Mouse (Mus musculus): ENCODE measurements around the gene Mapk6. TPM values are rescaled to one million over a fixed set of nuclear protein-coding genes. Genes with fewer than 3 reads are reported as not detected.

The Mapk6 gene
- total and polyA plus RNA-seq, 3 experiments, result 8.5 to 39.0 (median 36.2) TPM

DNA sequence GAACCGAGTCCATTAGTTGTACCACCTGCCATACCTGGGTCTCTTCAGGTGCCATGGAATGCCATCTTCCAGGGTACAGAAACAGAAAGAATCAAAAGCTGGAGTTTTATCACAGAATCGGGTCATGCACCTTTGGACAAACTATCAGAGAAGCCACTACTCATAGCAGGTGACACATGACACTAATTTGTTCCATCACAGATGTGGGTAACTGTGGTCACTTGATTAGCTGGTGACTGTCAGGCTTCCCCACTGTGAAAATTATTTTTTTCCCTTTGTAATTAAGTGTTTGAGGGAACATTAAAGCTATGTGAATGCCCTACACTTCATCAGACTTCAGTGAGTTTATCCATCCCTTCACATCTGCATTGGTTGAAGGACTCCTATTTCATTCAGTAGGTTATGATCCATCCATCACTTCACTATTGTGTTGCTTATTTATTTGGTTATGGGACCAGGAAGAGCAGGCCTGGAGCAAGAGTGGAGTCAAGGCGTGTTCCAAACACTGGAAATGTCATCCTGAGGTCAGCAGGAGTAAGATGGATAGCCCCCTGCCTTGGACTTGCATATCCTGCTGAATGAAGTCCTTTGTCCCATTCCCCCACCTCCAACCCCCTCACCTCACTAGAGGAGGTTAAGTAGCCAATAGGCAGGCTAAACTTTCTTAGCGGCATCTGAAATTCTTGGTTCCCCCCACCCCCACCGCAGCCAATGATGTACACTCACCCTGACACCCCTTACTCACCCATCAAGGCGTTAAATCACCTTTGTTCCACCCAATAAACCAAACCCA lies 14.7 kb upstream of the Mapk6 start:
- no peak for DNase-seq

DNA sequence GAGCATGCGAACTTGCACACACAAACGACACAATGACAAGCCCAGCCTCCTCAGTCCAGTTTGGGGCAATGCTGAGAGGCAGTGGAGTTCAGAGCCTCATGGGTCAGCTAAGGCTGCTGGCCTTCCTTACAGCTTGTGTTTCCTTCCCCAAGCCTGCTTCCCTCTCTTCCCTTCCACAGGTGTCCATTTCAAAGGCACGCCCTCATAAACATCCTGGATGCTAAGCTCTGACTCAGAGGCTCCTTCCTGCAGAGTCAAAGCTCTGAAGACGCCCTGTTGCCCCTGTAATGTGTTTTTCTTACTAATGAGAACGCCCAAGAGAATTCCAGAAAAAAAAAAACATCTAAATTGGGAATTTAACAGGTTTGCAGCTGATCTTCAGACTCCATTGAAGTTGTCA lies 13.9 kb upstream of the Mapk6 start:
- no peak for DNase-seq

DNA sequence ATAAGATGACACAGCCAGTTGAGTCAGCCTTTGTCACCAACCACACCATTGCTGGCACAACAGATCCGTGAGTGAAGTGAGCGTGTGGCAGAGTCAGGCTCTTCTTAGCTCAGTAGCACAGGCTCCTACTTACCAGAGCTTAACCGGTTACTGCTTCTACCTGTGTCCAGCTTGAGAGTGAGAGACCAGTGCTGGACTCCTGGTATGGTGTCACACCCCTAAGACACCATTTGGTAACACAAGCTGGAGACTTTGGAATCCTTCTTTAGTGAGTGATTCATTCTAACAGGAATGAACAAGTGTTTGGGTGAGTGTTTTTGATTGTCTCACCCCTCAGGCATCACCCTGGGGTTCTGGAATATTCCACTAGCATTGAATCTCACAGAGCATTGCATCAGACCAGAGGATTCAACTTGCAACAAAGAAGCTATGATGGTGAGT lies 12.5 kb upstream of the Mapk6 start:
- DNase-seq, result peak; percentile 72

DNA sequence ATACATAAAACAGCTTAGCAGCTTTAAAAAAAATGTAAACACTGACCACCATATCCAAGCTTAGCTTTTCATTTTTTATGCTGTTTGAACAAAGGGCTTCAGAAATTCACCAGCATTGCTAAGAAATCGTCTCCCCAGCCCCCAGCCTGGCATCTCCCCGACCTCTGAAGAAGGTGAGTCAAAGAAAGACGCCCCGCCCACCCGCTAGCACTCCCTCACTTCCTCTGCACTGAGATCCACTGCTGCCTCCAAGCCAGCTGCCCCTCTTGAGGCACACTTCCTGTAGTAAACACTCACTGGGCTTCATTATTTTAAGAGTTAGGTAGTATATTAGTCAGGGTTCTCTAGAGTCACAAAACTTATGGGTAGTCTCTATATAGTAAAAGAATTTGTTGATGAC lies 4.4 kb upstream of the Mapk6 start:
- no peak for DNase-seq

DNA sequence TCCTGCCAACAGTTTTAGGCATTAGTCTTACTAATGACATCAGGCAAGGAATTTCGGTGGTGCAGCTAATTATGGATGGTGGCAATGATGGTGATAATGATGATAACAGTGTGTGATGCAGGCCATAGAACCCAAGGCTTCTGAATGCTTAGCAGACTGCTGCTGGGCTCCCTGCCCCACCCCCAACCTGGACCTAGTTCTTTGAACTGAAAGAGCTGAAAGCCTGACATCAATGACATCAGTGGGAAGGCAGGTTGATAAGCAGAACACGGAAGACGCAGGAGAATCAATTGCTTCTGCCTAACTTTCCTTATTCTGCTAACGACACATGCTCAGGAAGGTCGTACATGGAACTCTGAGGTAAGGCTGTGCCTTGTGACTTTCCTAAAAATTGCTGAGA lies 3.4 kb upstream of the Mapk6 start:
- DNase-seq, result no peak

DNA sequence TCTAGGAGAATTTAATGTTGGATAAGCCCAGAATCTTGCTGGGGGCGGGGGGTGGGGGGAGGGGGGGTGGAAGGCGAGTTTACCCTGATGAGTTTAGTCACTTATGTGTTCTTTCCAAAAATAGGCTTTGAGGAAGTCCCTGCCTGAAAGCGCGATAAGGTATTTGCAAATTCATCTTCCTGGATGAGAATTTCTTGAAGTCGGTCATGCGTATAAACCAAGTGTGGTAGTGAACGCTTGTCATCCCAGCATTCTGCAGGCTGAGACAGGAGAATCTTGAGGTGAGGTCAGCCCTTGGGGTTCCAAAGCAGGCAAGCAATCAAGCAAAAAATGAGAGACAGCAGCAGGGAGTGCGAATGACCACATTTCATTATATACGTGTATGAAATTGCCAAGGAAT lies 1.8 kb upstream of the Mapk6 start:
- DNase-seq, result no peak

DNA sequence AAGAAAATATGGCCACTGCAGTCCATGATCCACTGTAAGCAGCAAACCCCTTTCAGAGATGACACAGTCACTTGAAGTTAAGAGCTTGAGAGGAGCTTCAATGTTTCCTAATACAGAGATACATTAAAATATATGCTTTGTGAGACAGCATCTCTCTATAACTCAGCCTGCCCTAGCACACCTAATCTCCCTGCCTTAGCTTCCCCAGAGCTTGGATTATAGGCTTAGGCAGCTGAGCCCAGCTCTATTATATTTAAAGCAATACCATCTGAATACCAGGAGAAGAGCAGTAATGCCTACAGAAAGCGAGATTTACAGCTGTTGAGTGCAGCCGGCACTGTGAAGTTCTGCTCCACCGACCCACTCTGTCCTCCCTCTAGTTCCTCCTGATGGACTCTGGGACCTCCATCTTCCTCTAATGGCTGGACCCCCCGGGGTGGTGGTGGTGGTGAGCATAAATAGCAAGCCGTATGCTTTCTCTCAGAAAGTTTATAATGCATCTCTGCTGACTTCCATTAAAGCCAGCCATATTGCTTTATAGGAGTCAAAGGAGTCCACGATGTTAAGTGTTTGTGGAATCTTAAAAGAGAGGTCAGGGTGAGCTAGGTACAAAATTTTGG lies 1.2 kb upstream of the Mapk6 start:
- DNase-seq, result no peak

DNA sequence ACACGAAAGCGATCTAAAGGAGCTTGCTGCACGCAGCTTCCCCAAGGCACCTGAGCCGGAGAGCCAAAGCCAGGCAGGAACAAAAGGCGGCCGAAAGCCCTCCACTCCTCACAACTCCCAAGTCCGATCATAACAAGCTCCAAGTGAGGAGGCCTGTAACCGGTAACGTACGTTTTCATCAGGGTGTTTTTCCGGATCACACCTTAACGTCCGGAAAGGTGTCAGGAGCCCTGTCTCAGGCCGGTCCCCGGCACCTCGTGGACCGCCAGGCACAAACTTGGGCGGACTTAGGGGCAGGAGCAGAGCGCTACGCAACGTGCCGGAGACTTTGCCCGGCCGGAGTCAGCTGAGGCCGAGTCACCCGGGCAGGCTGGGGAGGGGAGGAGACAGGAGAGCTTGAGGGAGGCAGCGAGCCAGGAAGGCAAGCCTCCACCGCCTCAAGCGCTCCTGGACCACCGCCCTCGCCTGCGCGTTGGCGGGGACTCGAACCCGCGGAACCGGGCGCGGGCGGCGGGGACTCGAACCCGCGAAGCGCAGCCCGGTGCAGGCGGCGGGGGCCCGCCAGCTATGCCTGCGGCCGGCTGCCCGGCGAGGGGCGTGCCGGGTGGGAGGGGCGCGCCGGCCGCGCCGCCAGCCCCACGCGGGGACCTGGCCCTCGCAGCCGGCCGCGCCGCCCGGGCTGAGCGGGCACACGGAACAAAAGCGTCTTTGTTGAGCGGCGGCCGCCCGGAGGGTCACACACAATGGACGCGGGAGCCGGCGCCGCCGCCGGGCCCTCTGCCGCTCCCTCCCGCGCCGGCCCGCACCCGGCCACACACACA lies 564 bp downstream of the Mapk6 start:
- DNase-seq, result peak; percentile 91

DNA sequence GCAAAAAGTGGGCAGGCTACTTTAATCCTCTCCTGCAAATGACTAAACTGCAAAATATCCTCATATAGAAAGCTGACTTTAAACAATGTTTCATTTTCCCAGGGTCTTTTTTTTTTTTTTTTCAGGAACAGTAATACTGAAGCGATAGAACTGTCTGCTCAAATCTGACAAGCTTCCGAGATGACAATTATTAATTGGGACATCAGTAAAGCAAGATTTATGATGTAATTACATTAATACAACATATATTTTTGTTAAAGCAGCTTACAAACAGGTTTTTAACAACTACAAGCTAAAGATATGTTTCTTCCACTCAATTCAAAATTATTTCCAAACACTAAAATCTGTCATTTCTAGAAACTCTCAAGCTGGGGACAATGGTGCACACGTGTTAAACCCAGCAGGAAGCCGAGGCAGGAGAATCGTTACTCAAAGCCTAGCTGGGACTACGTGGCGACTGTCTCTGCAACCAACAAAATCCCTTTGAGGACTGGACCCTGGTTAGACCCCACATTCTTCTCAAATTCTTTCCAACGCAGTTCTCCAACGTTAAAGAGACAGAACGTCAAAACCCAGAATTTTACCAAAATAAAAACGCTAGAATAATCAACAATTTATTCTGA lies 1.5 kb downstream of the Mapk6 start:
- DNase-seq, result no peak

DNA sequence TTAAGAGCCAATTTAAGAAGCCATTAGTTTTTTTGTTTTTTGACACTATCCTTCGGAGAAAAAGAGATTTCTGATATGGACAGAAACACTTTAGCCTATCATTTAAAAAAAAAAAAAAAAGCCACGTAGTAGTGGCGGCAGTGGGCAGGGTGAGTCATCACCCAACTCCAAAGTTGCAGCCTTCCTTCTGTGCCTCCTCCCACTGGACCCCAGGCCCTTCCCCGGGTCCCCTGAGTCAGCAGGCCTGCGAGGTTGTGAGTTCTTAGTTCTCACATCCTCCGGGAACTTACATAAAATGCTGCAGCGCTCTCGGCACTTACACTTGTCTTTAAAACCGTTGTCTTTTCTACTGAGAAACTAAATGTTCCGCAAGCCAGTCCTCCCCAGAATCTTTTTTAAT lies 2.0 kb downstream of the Mapk6 start:
- peak; percentile 84 for DNase-seq

DNA sequence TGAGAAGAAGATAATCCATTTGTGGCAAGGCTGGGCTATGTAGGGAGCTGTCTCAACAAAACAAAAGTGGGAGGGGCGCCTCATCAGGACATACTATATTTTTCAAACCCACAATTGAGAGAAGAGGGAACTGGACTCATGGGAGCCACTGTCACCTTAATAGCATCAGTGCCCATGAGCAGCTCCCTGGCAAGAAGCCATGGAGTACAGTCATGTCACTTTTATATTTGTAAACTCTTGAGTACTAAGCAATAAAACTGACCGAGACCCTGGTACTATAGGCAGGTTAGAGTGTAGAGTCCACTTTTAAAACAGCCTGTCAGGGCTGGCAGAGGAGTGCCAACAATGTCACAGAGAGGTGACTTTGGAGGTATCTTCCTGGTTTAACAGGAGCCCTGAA lies 3.7 kb downstream of the Mapk6 start:
- peak; percentile 34 for DNase-seq

DNA sequence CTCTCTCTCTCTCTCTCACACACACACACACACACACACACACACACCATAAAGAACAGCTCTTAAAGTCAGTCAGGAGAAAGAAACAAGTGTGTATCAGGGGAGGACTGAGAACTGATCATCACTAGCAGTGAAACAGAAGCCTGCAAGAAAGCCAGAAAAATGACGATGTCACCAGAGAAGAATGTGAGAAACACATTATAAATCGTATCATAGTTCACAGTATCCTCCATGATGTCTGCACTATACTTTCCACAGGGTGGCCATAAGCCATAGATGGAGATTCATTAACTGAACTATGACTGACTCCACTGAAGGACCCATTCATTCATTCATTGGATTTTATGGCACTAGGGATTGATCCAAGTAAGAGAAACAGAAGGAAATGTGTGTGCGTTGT lies 6.3 kb downstream of the Mapk6 start:
- no peak for DNase-seq

DNA sequence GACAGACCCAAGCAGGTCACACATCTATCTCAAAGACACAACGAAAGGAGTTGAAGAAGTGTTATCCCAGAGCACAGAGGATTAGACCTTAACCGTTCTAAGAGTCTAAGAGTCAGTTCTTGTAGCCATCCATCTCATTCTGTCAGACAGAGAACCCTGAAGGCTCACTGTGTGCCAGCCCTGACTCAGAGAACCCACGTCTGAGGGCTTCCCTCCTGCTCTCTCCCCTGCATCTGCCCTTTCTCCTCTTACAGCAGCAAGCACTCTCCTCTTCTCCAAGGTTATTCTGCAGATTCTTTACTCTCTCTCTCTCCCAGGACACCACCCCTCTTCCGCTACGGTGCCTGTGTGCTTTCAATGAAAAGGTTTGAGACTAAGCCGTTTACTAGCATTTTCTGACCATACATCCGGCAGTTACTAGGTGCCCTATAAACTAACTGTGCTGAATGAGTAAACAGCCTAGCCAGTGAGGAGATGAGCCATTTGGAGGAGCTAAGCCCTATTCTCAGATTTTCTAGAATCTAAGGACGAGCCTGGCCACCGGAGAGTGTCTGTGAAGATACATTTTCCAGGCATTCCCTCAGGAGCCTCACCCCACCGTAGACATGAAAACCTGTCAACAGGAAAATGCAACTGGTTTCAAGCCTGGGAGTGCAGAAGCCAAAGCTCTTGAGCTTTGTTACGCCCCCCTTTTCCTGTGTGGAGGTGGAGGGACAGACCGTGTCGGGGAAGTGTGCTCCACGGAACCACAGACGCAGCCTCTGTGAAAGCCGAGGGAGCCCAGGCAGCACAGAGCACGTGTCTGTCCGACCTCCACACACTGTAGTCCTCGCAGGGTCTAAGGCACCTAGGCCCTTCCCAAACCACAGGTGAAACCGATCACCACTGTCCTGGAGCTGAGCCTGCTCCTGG lies 8.0 kb downstream of the Mapk6 start:
- peak; percentile 15 for DNase-seq

DNA sequence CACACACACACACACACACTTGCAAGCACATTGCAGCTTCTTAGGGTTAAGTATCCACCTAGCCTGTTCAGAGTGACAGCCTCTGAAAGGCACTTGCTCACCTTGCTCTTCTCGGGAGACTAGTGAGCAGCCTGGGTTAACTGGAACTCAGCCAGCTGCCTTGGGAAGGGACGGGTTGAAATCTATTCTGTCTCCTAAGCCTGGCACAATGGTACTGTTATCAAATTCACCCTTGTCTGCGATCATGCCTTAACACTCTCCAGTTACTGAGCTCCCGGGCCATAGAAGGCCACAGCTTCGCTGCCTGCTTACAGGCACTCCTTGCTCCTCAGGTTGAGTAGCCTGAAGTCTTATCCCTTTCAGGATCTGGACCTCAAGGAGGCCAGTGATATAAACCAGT lies 9.2 kb downstream of the Mapk6 start:
- no peak for DNase-seq

DNA sequence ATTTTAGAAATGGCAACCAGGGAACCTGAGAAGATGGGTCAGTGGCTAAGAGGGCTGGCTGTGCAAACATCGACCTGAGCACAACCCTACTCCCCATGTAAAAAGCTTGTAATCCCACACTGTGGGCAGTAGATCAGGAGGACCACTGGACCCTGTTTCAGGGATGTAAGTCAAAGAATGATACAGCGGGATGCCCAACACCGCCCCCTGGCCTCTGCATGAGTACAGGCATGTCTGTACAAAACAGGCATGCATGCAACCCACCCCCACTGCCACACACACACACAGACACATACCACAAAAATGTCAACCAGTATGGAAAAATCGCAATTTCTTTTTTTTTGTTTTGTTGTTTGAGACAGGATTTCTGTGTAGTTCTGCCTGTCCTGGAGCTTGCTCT lies 10.7 kb downstream of the Mapk6 start:
- no peak for DNase-seq

DNA sequence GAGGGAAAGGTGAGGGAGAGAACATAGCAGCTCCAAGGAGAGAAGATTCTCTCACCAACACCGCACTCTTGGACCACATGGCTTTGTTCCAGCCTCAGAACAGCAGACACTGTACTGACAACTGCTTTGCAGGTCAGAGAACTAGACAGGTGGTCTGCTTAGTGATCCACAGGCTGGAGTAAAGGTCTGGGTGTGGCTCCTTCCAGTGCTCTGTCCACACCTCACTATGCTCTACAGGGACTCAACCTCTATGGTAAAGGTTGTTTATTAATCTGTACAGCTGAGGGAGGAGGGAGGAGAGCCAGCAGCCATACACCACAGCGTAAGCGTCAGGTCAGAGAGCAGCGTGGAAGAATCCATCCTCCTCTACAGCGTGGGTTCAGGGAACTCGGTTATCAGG lies 13.8 kb downstream of the Mapk6 start:
- DNase-seq, result no peak

DNA sequence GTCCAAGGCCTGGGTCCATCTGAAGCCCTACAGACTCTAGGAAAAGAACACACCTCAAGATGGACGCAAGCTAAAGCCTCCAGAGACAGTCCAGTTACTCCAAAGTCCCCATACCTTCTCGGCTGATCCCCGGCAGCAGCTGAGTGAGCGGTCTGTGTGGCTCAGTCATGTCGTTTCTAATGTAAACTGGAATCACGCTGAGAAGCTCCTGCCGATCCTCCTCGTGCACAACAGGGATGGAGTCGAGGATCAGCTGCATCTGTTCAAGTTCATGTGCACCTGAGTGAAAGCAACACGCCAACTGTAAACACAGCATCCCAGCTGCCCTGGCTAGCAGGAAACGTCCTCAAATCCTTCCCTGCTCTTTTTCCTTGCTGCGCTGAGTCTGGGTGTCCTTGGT lies 16.6 kb downstream of the Mapk6 start:
- no peak for DNase-seq

DNA sequence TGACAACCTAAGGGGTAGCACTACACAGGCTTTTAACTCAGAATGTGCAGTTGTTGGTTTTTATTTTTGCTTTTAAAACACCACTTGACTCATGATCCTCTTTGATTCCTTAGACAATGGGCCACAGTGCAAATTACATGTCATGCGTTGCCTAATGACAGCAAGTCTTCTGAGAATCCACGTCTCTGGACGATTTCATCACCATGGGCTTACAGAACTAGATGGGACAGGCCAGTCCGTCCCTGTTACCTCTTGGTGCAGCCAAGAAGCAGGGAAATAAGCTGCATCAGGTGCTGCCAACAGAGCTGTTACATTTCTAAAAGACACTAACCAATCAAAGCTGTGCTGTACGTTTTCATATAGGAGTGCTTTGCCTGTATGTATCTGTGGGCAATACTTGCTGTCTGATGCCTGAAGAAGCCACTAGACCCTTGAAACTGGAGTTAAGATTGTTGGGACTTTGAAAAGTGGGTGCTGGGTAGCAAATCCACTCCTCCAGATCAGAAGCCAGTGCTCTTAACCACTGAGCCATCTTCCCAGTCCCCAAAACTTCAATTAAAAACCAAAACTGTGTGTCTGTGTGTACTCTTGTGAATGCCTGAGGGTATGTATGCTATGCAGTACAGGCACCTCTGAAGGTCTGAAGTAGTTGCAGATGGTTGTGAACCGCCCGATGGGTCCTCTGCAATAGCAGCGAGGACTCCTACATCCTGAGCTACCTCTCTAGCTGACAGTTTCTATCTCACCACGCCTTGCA lies 24.4 kb downstream of the Mapk6 start:
- DNase-seq, result no peak

DNA sequence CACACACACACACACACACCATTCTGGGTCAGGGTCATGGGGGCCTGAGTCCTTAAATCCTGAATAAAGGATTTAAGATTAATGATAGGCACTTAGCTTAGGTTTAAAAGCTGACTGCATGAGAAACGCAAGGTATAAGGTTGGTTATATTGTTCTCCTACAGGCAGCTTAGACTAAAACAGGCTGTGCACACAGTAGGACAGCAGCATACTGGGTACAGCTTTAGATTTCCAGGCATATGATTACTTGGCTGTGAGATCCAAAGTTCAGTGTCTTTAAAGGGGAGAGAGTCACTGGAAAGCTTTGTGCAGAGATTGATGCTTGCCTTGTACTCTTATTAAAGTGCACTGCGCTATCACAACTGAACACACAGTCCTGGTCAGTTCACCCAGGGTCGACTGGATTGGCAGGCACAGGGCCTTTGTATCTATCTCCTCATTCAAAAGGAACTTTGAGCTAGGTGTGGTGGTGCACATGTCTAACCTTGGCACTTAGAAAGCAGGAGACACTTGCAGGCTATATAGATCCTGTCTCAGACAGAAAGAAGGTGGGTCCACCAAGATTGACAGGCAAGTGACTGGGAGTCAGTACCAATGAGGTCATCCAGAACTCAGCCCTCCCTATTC lies 25.4 kb downstream of the Mapk6 start:
- no peak for DNase-seq

DNA sequence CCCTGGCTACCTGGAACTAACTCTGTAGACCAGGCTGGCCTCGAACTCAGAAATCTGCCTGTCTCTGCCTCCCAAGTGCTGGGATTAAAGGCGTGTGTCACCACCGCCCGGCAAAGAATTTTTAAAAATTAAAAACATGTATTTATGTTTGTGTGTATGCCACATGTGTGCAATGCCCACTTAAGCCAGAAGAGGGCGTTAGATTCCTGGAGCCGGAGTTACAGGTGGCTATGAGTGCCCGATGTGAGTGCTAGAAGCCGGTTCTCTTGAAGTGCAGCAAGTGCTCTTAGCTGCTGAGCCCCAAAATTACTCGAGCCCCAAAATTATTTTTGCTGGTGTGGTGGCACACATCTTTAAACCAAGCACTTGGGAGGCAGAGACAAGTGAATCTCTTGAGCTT lies 26.0 kb downstream of the Mapk6 start:
- no peak for DNase-seq
